Mouse (Mus musculus): ENCODE results near the gene Klhdc9. TPM values are rescaled to one million over a fixed set of nuclear protein-coding genes. Genes with fewer than 3 reads are reported as not detected.

Gene Klhdc9
- total RNA-seq, 2 experiments from 2014 or later: 6.2 to 7.1 TPM

GRCm38 (mm10) chr1:171378298-171378697, 17.7 kb upstream of the Klhdc9 start:
- no peak for TF ChIP-seq CTCF (IDR thresholded peaks at IDR 0.05)

GRCm38 (mm10) chr1:171375646-171376097, 15.1 kb upstream of the Klhdc9 start:
- intact Hi-C loops (cut with DNase I): no loop called here
- H3K4me3 ChIP-seq: no peak overlapping the region
- DNase-seq (ENCODE audit: extremely low spot score in 1 of 2, low spot score in 2 of 2): no peak
- no peak for TF ChIP-seq CTCF (IDR thresholded peaks at IDR 0.05)
- H3K27ac ChIP-seq: no peak overlapping the region

More at GRCm38 (mm10) chr1:171378298-171378697, 17.7 kb upstream of the Klhdc9 start:
- no peak overlapping the region for H3K27ac ChIP-seq
- DNase-seq (ENCODE audit: extremely low spot score in 1 of 2, low spot score in 2 of 2): no peak
- intact Hi-C loops (cut with DNase I): no loop called here
- H3K4me3 ChIP-seq: no peak overlapping the region

- no peak for TF ChIP-seq CTCF (IDR thresholded peaks at IDR 0.05)
- intact Hi-C loops (cut with DNase I): no loop called here
- H3K27ac ChIP-seq: no peak overlapping the region
- no peak for DNase-seq (ENCODE audit: extremely low spot score in 1 of 2, low spot score in 2 of 2)
- H3K4me3 ChIP-seq: no peak overlapping the region
Observed at GRCm38 (mm10) chr1:171373946-171374345, 13.3 kb upstream of the Klhdc9 start.

- TF ChIP-seq CTCF (IDR thresholded peaks at IDR 0.05): no peak
- no peak for DNase-seq (ENCODE audit: extremely low spot score in 1 of 2, low spot score in 2 of 2)
- no peak overlapping the region for H3K27ac ChIP-seq
- no peak overlapping the region for H3K4me3 ChIP-seq
- intact Hi-C loops (cut with DNase I): no loop called here
Observed at GRCm38 (mm10) chr1:171372880-171373279, 12.3 kb upstream of the Klhdc9 start.

- TF ChIP-seq CTCF (IDR thresholded peaks at IDR 0.05): no peak
- intact Hi-C loops (cut with DNase I): loop anchor here (10.0 kb wide), 1 partner anchor 195 kb away; no protein-coding TSS in a partner anchor
- Histone ChIP-seq H3K4me3 (no peak within 1 kb of the TSS), H3K27ac (no peak within 1 kb of the TSS)
- DNase-seq (ENCODE audit: extremely low spot score in 1 of 2, low spot score in 2 of 2): no peak
Observed at GRCm38 (mm10) chr1:171369845-171370556, 9.4 kb upstream of the Klhdc9 start, which contains the start of gene Nectin4. Gene Nectin4 (plus strand): TSS chr1:171370099.

GRCm38 (mm10) chr1:171365934-171366333, 5.3 kb upstream of the Klhdc9 start:
- no peak overlapping the region for H3K4me3 ChIP-seq
- no peak for TF ChIP-seq CTCF (IDR thresholded peaks at IDR 0.05)
- intact Hi-C loops (cut with DNase I): loop anchor here (10.0 kb wide), 1 partner anchor 199 kb away; no protein-coding TSS in a partner anchor
- no peak for DNase-seq (ENCODE audit: extremely low spot score in 1 of 2, low spot score in 2 of 2)
- H3K27ac ChIP-seq: no peak overlapping the region

GRCm38 (mm10) chr1:171361106-171362103, 807 bp upstream of the Klhdc9 start:
- Histone ChIP-seq H3K4me3 (peak overlapping the region; percentile 59), H3K27ac (peak overlapping the region; percentile 97)
- peak; percentile 95 for TF ChIP-seq CTCF (IDR thresholded peaks at IDR 0.05)
- peak; percentile 65 to 72 for DNase-seq (ENCODE audit: extremely low spot score in 1 of 2, low spot score in 2 of 2)
- intact Hi-C loops (cut with DNase I): loop anchor here (1.0 to 10.0 kb wide), 3 partner anchors 50 to 203 kb away; partner anchors contain the start of gene Usf1

GRCm38 (mm10) chr1:171360253-171360652, 345 bp downstream of the Klhdc9 start:
- peak; percentile 36 to 45 for DNase-seq (ENCODE audit: extremely low spot score in 1 of 2, low spot score in 2 of 2)
- intact Hi-C loops (cut with DNase I): loop anchor here (10.0 kb wide), 1 partner anchor 205 kb away; no protein-coding TSS in a partner anchor
- no peak for TF ChIP-seq CTCF (IDR thresholded peaks at IDR 0.05)
- H3K4me3 ChIP-seq: peak overlapping the region; percentile 59
- H3K27ac ChIP-seq: peak overlapping the region; percentile 97

- Histone ChIP-seq H3K27ac (peak overlapping the region; percentile 76), H3K4me3 (no peak overlapping the region)
- intact Hi-C loops (cut with DNase I): loop anchor here (5.0 kb wide), 1 partner anchor 36 kb away; no protein-coding TSS in a partner anchor
- no peak for DNase-seq (ENCODE audit: extremely low spot score in 1 of 2, low spot score in 2 of 2)
- peak; percentile 68 for TF ChIP-seq CTCF (IDR thresholded peaks at IDR 0.05)
Observed at GRCm38 (mm10) chr1:171358421-171358820, 2.2 kb downstream of the Klhdc9 start.

- TF ChIP-seq CTCF (IDR thresholded peaks at IDR 0.05): no peak
- Histone ChIP-seq H3K4me3 (no peak overlapping the region), H3K27ac (no peak overlapping the region)
- intact Hi-C loops (cut with DNase I): loop anchor here (5.0 kb wide), 1 partner anchor 35 kb away; no protein-coding TSS in a partner anchor
- DNase-seq (ENCODE audit: extremely low spot score in 1 of 2, low spot score in 2 of 2): no peak
Observed at GRCm38 (mm10) chr1:171356814-171357213, 3.8 kb downstream of the Klhdc9 start.

- Histone ChIP-seq H3K4me3 (no peak overlapping the region), H3K27ac (no peak overlapping the region)
- peak; percentile 17 for TF ChIP-seq CTCF (IDR thresholded peaks at IDR 0.05)
- intact Hi-C loops (cut with DNase I): loop anchor here (5.0 kb wide), 1 partner anchor 34 kb away; no protein-coding TSS in a partner anchor
- DNase-seq (ENCODE audit: extremely low spot score in 1 of 2, low spot score in 2 of 2): no peak
Observed at GRCm38 (mm10) chr1:171355812-171356340, 4.7 kb downstream of the Klhdc9 start.

Measured in left cerebral cortex, adult 2 months (tissue).